Mouse (Mus musculus) left cerebral cortex, postnatal 4 days (tissue): ENCODE results near the gene Gm20843. TPM values are rescaled to one million over a fixed set of nuclear protein-coding genes. Genes with fewer than 3 reads are reported as not detected.
"Not testable (repeated sequence)": the region's sequence is repeated elsewhere in the genome, so short reads cannot be mapped to it uniquely, and the experiment has no call there.

Source experiments
- DNase-seq: peaks from one replicate; pipeline ENCODE4 v3.0.0-alpha.2; 2022
- intact Hi-C: fragments of 180-260 bp; cut with DNase I; formaldehyde crosslinking; loops from one replicate; pipeline ENCODE4 v1.15.1; 2025
- total RNA-seq, 2 experiments: library from RNA; stranded (reverse); gene quantifications; 2 replicates each; pipeline ENCODE4 v1.2.3; 2021

Gm20843 gene
- not detected for total RNA-seq

- intact Hi-C loops, DNase-seq: not testable (repeated sequence)
These were observed at the start of gene Gm20843 for GRCm38 (mm10) chrY:72247018-72247417. Gene Gm20843, minus strand, starts transcription at chrY:72247118.
